Mouse (Mus musculus): Measurements from ENCODE around the gene Sema3b.

DNA sequence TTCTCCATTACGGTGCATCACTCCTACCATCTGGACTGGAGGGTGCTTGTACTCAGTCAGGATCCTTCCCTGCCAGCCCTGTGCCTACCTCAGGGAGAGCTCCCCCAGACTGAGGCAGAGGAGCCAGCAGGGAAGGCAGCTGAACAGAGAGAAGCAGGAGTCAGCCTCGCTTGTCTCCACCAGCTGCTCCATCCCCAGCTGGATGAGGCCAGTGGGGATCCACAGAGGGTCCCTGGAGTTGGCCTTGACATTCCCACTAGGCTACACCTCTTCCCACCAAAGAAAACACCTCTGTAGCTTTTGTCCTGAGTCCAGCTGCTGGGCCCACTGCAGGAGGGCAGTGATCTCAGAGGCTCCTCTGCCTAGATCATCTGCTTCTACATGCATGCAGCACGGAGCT lies 15.9 kb upstream of the Sema3b start:
- TF ChIP-seq CTCF (IDR thresholded peaks at IDR 0.05; ENCODE audit: extremely low read depth, insufficient read depth, low read length) (no peak), POLR2A (IDR thresholded peaks at IDR 0.05; ENCODE audit: extremely low read depth, insufficient read depth, low read length) (no peak)

Data from cortical plate, adult 2 months (tissue).